Comparison of ENCODE assay signal across 21 mouse cellular contexts in genomic region chr15:98397136-98397535, GRCm38 (mm10). TPM values are rescaled to one million over a fixed set of nuclear protein-coding genes. Genes with fewer than 3 reads are reported as not detected.
"Had no signal": no experiment of that assay in that cellular context is flagged by ENCODE, and none has a peak within 500 bp of the region (broad histone marks: within the 10 kb centered on the region; RNA-seq: fewer than 3 reads in every experiment).

No protein-coding gene starts in this region.

- H3K27me3 ChIP-seq: hindbrain, embryonic 13.5 days; intestine, embryonic 15.5 days; liver, embryonic 12.5 days; lung, embryonic 15.5 days; midbrain, embryonic 12.5 days; stomach, embryonic 15.5 days had no signal

- H3K4me2 ChIP-seq: hindbrain, embryonic 13.5 days; intestine, embryonic 15.5 days; liver, embryonic 12.5 days; lung, embryonic 15.5 days; midbrain, embryonic 12.5 days; stomach, embryonic 15.5 days had no signal

- H3K4me3 ChIP-seq: hindbrain, embryonic 13.5 days; intestine, embryonic 15.5 days; liver, embryonic 12.5 days; lung, embryonic 15.5 days; midbrain, embryonic 12.5 days; stomach, embryonic 15.5 days had no signal

- H3K36me3 ChIP-seq: hindbrain, embryonic 13.5 days; intestine, embryonic 15.5 days; liver, embryonic 12.5 days; lung, embryonic 15.5 days; midbrain, embryonic 12.5 days; stomach, embryonic 15.5 days had no signal

- DNase-seq: left cerebral cortex, postnatal 4 days; thymus, postnatal 36 days had no signal

- H3K27ac ChIP-seq: hindbrain, embryonic 13.5 days; intestine, embryonic 15.5 days; liver, embryonic 12.5 days; lung, embryonic 15.5 days; midbrain, embryonic 12.5 days; stomach, embryonic 15.5 days had no signal

- H3K9me3 ChIP-seq: hindbrain, embryonic 13.5 days; intestine, embryonic 15.5 days; liver, embryonic 12.5 days; lung, embryonic 15.5 days; stomach, embryonic 15.5 days had no signal

- H3K9ac ChIP-seq: hindbrain, embryonic 13.5 days; intestine, embryonic 15.5 days; liver, embryonic 12.5 days; lung, embryonic 15.5 days; midbrain, embryonic 12.5 days; stomach, embryonic 15.5 days had no signal

- H3K4me1 ChIP-seq: hindbrain, embryonic 13.5 days; intestine, embryonic 15.5 days; liver, embryonic 12.5 days; lung, embryonic 15.5 days; midbrain, embryonic 12.5 days; stomach, embryonic 15.5 days had no signal

- ATAC-seq: intestine, embryonic 15.5 days; liver, embryonic 12.5 days; midbrain, embryonic 16.5 days had no signal

RNA-seq across cellular contexts. Expression of gene Olfr283, which starts 16.4 kb away (rescaled TPM):
- total RNA-seq: layer of hippocampus, adult 8-10 months; layer of hippocampus, postnatal 14 days; left cerebral cortex, adult 18-20 months; left cerebral cortex, postnatal 10 days; left cerebral cortex, postnatal 4 days; megakaryocyte-erythroid progenitor cell, adult 5-6 weeks had no signal
- polyA plus RNA-seq: hindbrain, embryonic 13.5 days; intestine, embryonic 15.5 days; large intestine, adult 2 months; limb, embryonic 14.5 days; liver, embryonic 12.5 days; liver, embryonic 16.5 days; lung, embryonic 15.5 days; midbrain, embryonic 12.5 days; midbrain, embryonic 16.5 days; neural tube, embryonic 14.5 days; spleen, adult 2 months; stomach, embryonic 15.5 days; testis, adult 2 months; thymus, postnatal 0 days had no signal

RNA-seq across cellular contexts. Expression of gene Olfr282, which starts 33.9 kb away (rescaled TPM):
- total RNA-seq: layer of hippocampus, adult 8-10 months; layer of hippocampus, postnatal 14 days; left cerebral cortex, adult 18-20 months; left cerebral cortex, postnatal 10 days; left cerebral cortex, postnatal 4 days; megakaryocyte-erythroid progenitor cell, adult 5-6 weeks had no signal
- polyA plus RNA-seq: hindbrain, embryonic 13.5 days; intestine, embryonic 15.5 days; large intestine, adult 2 months; limb, embryonic 14.5 days; liver, embryonic 12.5 days; liver, embryonic 16.5 days; lung, embryonic 15.5 days; midbrain, embryonic 12.5 days; midbrain, embryonic 16.5 days; neural tube, embryonic 14.5 days; spleen, adult 2 months; stomach, embryonic 15.5 days; thymus, postnatal 0 days had no signal

RNA-seq across cellular contexts. Expression of gene Olfr281, which starts 55.3 kb away (rescaled TPM):
- total RNA-seq: layer of hippocampus, adult 8-10 months; layer of hippocampus, postnatal 14 days; left cerebral cortex, adult 18-20 months; left cerebral cortex, postnatal 10 days; left cerebral cortex, postnatal 4 days; megakaryocyte-erythroid progenitor cell, adult 5-6 weeks had no signal
- polyA plus RNA-seq: hindbrain, embryonic 13.5 days; intestine, embryonic 15.5 days; large intestine, adult 2 months; limb, embryonic 14.5 days; liver, embryonic 12.5 days; liver, embryonic 16.5 days; lung, embryonic 15.5 days; midbrain, embryonic 12.5 days; midbrain, embryonic 16.5 days; neural tube, embryonic 14.5 days; spleen, adult 2 months; testis, adult 2 months; thymus, postnatal 0 days had no signal

RNA-seq across cellular contexts. Expression of gene Olfr284, which starts 56.3 kb away (rescaled TPM):
- total RNA-seq: layer of hippocampus, adult 8-10 months; layer of hippocampus, postnatal 14 days; left cerebral cortex, adult 18-20 months; left cerebral cortex, postnatal 10 days; left cerebral cortex, postnatal 4 days; megakaryocyte-erythroid progenitor cell, adult 5-6 weeks had no signal
- polyA plus RNA-seq: hindbrain, embryonic 13.5 days; intestine, embryonic 15.5 days; large intestine, adult 2 months; limb, embryonic 14.5 days; liver, embryonic 12.5 days; liver, embryonic 16.5 days; lung, embryonic 15.5 days; midbrain, embryonic 12.5 days; midbrain, embryonic 16.5 days; neural tube, embryonic 14.5 days; spleen, adult 2 months; stomach, embryonic 15.5 days; testis, adult 2 months; thymus, postnatal 0 days had no signal
